Mouse (Mus musculus) liver, adult (tissue): ENCODE measurements around the gene Hhatl.

ENCODE experiments used
- GATA4 ChIP-seq: IDR thresholded peaks from 2 replicates; pipeline ENCODE4 v1.6.1; 2014; ENCODE audit warnings: mild to moderate bottlenecking, low read length; ENCODE audit not compliant: insufficient replicate concordance

The Hhatl gene

DNA sequence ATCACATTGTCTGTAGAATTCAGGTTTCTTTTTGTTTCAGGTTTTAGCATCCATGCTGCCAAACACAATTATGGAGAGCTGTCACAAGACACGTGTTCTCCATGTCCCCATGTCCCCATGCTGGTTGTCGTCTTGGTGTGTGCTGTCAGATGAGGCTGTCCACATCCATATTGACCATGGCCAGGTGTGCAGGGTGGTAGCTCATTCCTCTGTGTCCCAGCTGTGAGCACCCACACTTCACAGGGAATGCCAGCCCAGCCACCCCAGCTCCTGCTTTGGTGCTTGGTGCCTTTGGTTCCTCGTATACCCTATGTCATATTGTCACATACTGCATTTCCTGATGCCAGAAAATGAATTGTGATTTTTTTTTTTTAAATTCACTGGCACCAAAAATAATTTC is 37.7 kb downstream of the Hhatl start:
- TF ChIP-seq GATA4: no peak

DNA sequence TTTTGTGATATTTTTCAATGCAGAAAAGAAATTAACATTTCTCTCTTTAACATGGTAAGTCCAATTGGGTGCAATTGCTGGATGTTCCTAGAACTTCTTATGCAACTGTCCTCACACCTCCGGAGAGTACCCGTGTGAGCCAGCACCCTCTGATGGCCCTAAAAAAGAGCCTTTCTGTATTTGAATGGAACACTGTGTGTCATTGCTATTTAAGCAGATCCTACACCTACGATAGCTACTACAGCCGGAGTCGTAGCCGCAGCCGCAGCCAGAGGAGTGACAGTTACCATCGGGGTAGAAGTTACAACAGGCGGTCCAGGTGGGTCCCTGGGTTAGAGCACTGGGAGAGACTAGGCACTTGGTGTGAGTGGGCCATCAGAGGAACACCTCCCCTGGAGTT is 39.5 kb downstream of the Hhatl start:
- no peak for TF ChIP-seq GATA4

DNA sequence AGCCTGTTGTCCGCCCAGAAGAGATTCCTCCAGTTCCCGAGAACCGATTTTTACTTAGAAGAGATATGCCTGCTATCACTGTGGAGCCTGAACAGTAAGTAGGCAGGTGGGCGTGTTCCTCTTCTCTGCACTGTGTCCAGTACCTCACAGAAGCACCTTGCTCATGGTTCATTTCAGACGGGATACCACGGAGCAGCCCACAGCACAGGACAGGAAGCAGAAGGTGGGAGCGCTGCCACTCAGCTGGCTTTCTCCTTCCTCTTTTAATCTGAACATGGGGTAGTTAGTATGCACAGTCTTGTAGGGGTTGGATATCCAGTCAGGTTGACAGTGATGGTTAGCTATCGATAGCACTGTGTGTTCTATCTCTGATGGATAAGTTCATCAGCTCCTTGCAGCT is 48.3 kb downstream of the Hhatl start:
- no peak for TF ChIP-seq GATA4

DNA sequence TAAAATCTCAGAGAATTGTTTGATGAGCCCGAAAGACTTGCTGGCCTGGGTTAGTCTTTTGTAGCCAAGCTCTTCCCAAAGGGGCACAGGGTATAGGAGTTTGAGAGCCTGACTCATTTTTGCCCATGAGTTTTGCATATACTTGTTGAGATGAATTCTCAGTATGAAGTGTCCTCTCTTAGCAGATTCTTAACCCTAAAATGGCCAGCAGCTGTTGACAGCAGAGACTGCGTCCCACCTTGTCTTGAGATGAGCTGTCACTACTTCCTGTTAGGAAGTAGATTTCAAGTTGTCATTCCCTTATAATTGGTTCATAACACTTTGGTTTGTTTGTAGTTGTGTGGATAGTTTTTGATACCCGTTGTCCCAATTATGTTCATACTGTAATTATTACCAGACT is 51.1 kb downstream of the Hhatl start:
- TF ChIP-seq GATA4: no peak

DNA sequence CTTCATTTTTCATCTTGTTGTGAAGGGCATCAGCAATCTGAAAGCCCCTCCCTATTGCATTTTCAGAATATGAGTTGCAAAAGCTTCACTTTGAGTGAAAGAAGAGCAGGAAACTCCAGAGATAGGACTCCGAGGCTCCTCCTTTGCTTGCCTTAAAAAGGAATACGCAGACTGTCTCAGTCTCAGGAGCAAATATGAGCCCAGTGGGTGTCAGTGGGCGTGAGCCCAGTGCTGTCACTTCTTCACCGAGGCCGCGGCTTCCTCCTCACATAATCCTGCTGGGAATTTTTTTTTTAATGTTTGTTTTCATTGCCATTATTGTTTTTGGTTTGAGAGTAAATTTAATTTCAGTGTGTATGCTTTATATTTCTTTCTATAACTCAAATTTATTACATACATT is 51.8 kb downstream of the Hhatl start:
- TF ChIP-seq GATA4: no peak
